Mouse (Mus musculus) spleen, adult 2 months (tissue): ENCODE data around the gene Nrp1.

Source experiments
- CTCF ChIP-seq: fragments of 200-500 bp; IDR thresholded peaks from 2 replicates; pipeline ENCODE4 v1.5.1; 2011; ENCODE audit warnings: mild to moderate bottlenecking, inconsistent platforms; ENCODE audit not compliant: insufficient read depth, insufficient read length, insufficient replicate concordance; ENCODE audit errors: extremely low read depth
- POLR2A ChIP-seq: fragments of 200-500 bp; IDR thresholded peaks from 2 replicates; pipeline ENCODE4 v1.6.1; 2011; ENCODE audit warnings: low read depth, low read length, inconsistent platforms

DNA sequence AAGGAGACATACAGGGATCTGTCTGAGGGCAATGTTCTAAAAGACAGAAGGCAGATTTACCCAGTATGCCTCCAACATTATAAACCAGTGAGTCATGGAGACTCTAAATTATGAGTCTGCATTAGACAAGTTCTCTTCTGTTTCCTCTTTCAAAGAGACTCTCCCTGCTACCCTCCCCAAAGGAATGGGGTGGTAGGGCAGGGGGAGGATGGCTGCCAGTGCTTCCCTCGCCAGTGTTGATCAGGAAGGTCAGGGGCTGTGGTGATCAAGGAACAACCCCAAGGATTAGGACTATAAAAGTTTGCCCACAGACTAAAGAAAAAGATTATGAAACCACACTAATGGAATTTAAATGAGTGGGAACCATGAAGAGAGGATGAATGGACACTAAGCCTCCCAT is 70.6 kb downstream of the Nrp1 start:
- TF ChIP-seq CTCF (no peak), POLR2A (no peak)
